Mouse (Mus musculus) CH12.LX (cell line): ENCODE data around the gene Sbf2. TPM values are rescaled to one million over a fixed set of nuclear protein-coding genes. Genes with fewer than 3 reads are reported as not detected.

Source experiments
- DNase-seq: peaks from one replicate; pipeline ENCODE4 v3.0.0-alpha.2; 2013; ENCODE audit errors: extremely low read depth
- H3K27ac ChIP-seq: 2 replicates; pipeline ENCODE4 v1.5.1; 2012; ENCODE audit warnings: low read depth, mild to moderate bottlenecking, control low read depth, moderate library complexity; ENCODE audit not compliant: insufficient read depth
- H3K27me3 ChIP-seq: replicated peaks from 2 replicates; pipeline ENCODE3; 2012; ENCODE audit warnings: inconsistent platforms
- H3K36me3 ChIP-seq, 2 experiments: replicated peaks in 1 of 2; 2 replicates each; pipeline versions ENCODE3 to v1.6.1; 2012; ENCODE audit warnings: inconsistent platforms in 1 of 2, low read length in 1 of 2, mild to moderate bottlenecking in 1 of 2, mixed read lengths in 1 of 2, moderate library complexity in 1 of 2; ENCODE audit not compliant: control insufficient read depth in 1 of 2, insufficient read depth in 1 of 2
- H3K4me1 ChIP-seq, 2 experiments: 2 replicates each; pipeline ENCODE4 v1.6.1; 2012; ENCODE audit warnings: inconsistent platforms in 1 of 2, moderate library complexity in 1 of 2; ENCODE audit not compliant: insufficient read depth in 2 of 2, control insufficient read depth in 1 of 2
- H3K4me2 ChIP-seq: 2 replicates; pipeline ENCODE4 v1.6.1; 2012; ENCODE audit warnings: low read depth, mild to moderate bottlenecking, control low read depth; ENCODE audit not compliant: poor library complexity, insufficient read depth, severe bottlenecking
- H3K4me3 ChIP-seq, 3 experiments: fragments of 150-350 bp in 1 of 3; sonication (generic) in 1 of 3; replicated peaks in 1 of 3; 2 replicates each; pipeline versions ENCODE3 to v1.5.1; 2011 to 2012; ENCODE audit warnings: low read depth in 2 of 3, low read length in 2 of 3, mild to moderate bottlenecking in 2 of 3, moderate library complexity in 2 of 3, control low read depth in 1 of 3, improper control_type of control experiment in 1 of 3, inconsistent platforms in 1 of 3, mixed read lengths in 1 of 3; ENCODE audit not compliant: poor library complexity in 1 of 3
- H3K79me2 ChIP-seq: replicated peaks from 2 replicates; pipeline ENCODE4 v1.6.1; 2012; ENCODE audit warnings: mild to moderate bottlenecking, moderate library complexity; ENCODE audit not compliant: control insufficient read depth, poor library complexity, insufficient read depth, severe bottlenecking; ENCODE audit errors: extremely low read depth
- H3K9ac ChIP-seq: 2 replicates; pipeline ENCODE4 v1.6.1; 2012; ENCODE audit warnings: low read depth, mild to moderate bottlenecking, control low read depth, moderate library complexity; ENCODE audit not compliant: insufficient read depth
- H3K9me3 ChIP-seq: replicated peaks from 2 replicates; pipeline ENCODE3; 2012; ENCODE audit warnings: low read length, inconsistent platforms, mixed read lengths
- CHD2 ChIP-seq: IDR thresholded peaks from 2 replicates; pipeline ENCODE4 v1.6.1; 2011; ENCODE audit warnings: low read length, improper control_type of control experiment
- EP300 ChIP-seq: IDR thresholded peaks from 2 replicates; pipeline ENCODE4 v1.6.1; 2011; ENCODE audit warnings: low read length, improper control_type of control experiment
- ETS1 ChIP-seq: conservative IDR thresholded peaks from 2 replicates; pipeline ENCODE4 v1.6.1; 2012; ENCODE audit warnings: low read depth, mild to moderate bottlenecking, inconsistent platforms, low read length, improper control_type of control experiment, moderate library complexity
- GABPA ChIP-seq: IDR thresholded peaks from 2 replicates; pipeline ENCODE4 v1.6.1; 2012; ENCODE audit warnings: low read depth, low read length, improper control_type of control experiment, inconsistent platforms; ENCODE audit not compliant: insufficient replicate concordance
- HCFC1 ChIP-seq: IDR thresholded peaks from 2 replicates; pipeline ENCODE4 v1.6.1; 2012; ENCODE audit warnings: low read depth, mild to moderate bottlenecking, inconsistent platforms, low read length, improper control_type of control experiment
- IRF4 ChIP-seq: IDR thresholded peaks from 2 replicates; pipeline ENCODE4 v1.6.1; 2014; ENCODE audit warnings: low read depth, mild to moderate bottlenecking, inconsistent platforms, low read length, improper control_type of control experiment
- JUN ChIP-seq: IDR thresholded peaks from 2 replicates; pipeline ENCODE4 v1.6.1; 2011; ENCODE audit warnings: low read depth, mild to moderate bottlenecking, low read length, improper control_type of control experiment, moderate library complexity; ENCODE audit not compliant: insufficient read depth
- JUND ChIP-seq: conservative IDR thresholded peaks from 2 replicates; pipeline ENCODE4 v1.6.1; 2011; ENCODE audit warnings: low read depth, low read length, improper control_type of control experiment
- MAZ ChIP-seq: IDR thresholded peaks from 2 replicates; pipeline ENCODE4 v1.6.1; 2012; ENCODE audit warnings: low read depth, mild to moderate bottlenecking, inconsistent platforms, low read length, improper control_type of control experiment, moderate library complexity
- MEF2A ChIP-seq: IDR thresholded peaks from 2 replicates; pipeline ENCODE4 v1.6.1; 2014; ENCODE audit warnings: low read depth, mild to moderate bottlenecking, inconsistent platforms, low read length, improper control_type of control experiment, borderline replicate concordance
- NELFE ChIP-seq: IDR thresholded peaks from 2 replicates; pipeline ENCODE4 v1.6.1; 2011; ENCODE audit warnings: low read depth, low read length, improper control_type of control experiment
- NRF1 ChIP-seq: IDR thresholded peaks from 2 replicates; pipeline ENCODE4 v1.6.1; 2014; ENCODE audit warnings: low read depth, mild to moderate bottlenecking, inconsistent platforms, low read length, improper control_type of control experiment, moderate library complexity
- PAX5 ChIP-seq: IDR thresholded peaks from 2 replicates; pipeline ENCODE4 v1.6.1; 2012; ENCODE audit warnings: low read length, inconsistent platforms, mixed read lengths
- POLR2A ChIP-seq: IDR thresholded peaks from 2 replicates; pipeline ENCODE4 v1.6.1; 2011; ENCODE audit warnings: low read depth, mild to moderate bottlenecking, improper control_type of control experiment, low read length
- RCOR1 ChIP-seq: conservative IDR thresholded peaks from 2 replicates; pipeline ENCODE4 v1.6.1; 2012; ENCODE audit warnings: low read depth, mild to moderate bottlenecking, inconsistent platforms, low read length, improper control_type of control experiment
- SIN3A ChIP-seq: IDR thresholded peaks from 2 replicates; pipeline ENCODE4 v1.6.1; 2012; ENCODE audit warnings: low read length, improper control_type of control experiment, inconsistent platforms
- ZC3H11A ChIP-seq: IDR thresholded peaks from 2 replicates; pipeline ENCODE4 v1.6.1; 2012; ENCODE audit warnings: low read depth, mild to moderate bottlenecking, inconsistent platforms, low read length, improper control_type of control experiment
- ZMIZ1 ChIP-seq: IDR thresholded peaks from 2 replicates; pipeline ENCODE4 v1.6.1; 2012; ENCODE audit warnings: low read depth, mild to moderate bottlenecking, inconsistent platforms, low read length, improper control_type of control experiment
- ZNF384 ChIP-seq: IDR thresholded peaks from 2 replicates; pipeline ENCODE4 v1.6.1; 2012; ENCODE audit warnings: low read depth, low read length, improper control_type of control experiment, inconsistent platforms
- dilution Hi-C: fragments of 300-500 bp; cut with MboI; formaldehyde crosslinking; loops from 2 replicates; pipeline ENCODE4 v1.14.3; 2020; ENCODE audit warnings: low sequenced_read_pairs; ENCODE audit not compliant: extremely low pct_unique_long_range_greater_than_20kb, extremely low pct_ligation_motif_present
- in situ Hi-C: fragments of 300-500 bp; cut with MboI; formaldehyde crosslinking; loops from 3 replicates; pipeline ENCODE4 v1.14.3; 2019; ENCODE audit warnings: low sequenced_read_pairs, low pct_ligation_motif_present, low pct_unique_long_range_greater_than_20kb, mixed read lengths
- polyA plus RNA-seq: library from polyadenylated mRNA; unstranded; fragments of >175 nt; gene quantifications from 2 replicates; pipeline ENCODE4 v1.2.1, GENCODE M21; 2012; ENCODE audit warnings: low read depth; ENCODE audit not compliant: insufficient read length
- total RNA-seq, 2 experiments: library from RNA; depleted of rRNA; stranded (reverse); fragments of 300-350 nt in 1 of 2; fragments of >200 nt in 1 of 2; gene quantifications; 2 replicates each; pipeline ENCODE4 v1.2.3; 2012 to 2014

Gene Sbf2
- total and polyA plus RNA-seq, 3 experiments: 9.5 to 21.5 (median 11.4) TPM

DNA sequence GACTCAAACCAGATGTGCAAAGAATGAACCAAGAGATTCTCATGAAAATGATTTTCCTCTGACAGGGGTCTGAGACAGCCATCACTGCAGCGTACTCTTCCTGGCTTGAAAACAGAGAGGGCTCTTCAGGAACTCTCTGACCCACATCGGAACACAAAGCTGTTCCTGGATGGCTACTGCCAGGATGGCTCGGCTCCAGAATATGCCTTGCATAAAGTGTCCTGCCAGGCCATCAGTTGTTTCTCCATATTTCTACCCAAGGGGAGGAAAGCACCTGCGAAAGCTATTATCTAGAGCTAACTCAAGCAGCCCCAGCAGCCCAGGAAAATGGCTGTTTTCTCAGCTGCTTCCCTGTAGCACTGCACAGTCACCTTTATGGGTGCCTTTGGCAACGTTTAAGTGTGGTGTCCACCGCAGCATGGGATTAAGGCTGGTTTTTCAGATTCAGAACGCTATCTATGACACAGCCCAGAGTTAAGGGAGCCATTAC, 300.3 kb downstream of the Sbf2 start:
- Histone ChIP-seq H3K27me3 (no peaks in the 10 kb centered on the region), H3K4me2 (no peak overlapping the region), H3K36me3 (peaks cover 56 to 90% of the 10 kb centered on the region in 2 experiments), H3K79me2 (no peaks in the 10 kb centered on the region), H3K4me3 (no peak overlapping the region), H3K9me3 (peaks cover 12% of the 10 kb centered on the region), H3K4me1 (peaks cover 0 to 19% of the 10 kb centered on the region in 2 experiments; a peak in 2 of 4 replicates), H3K9ac (no peak overlapping the region), H3K27ac (no peak overlapping the region)
- DNase-seq: no peak
- dilution Hi-C loops (no loop called here), in situ Hi-C loops (no loop called here)
- TF ChIP-seq MAZ: no peak
- no peak for TF ChIP-seq CHD2
- TF ChIP-seq ZC3H11A: no peak

DNA sequence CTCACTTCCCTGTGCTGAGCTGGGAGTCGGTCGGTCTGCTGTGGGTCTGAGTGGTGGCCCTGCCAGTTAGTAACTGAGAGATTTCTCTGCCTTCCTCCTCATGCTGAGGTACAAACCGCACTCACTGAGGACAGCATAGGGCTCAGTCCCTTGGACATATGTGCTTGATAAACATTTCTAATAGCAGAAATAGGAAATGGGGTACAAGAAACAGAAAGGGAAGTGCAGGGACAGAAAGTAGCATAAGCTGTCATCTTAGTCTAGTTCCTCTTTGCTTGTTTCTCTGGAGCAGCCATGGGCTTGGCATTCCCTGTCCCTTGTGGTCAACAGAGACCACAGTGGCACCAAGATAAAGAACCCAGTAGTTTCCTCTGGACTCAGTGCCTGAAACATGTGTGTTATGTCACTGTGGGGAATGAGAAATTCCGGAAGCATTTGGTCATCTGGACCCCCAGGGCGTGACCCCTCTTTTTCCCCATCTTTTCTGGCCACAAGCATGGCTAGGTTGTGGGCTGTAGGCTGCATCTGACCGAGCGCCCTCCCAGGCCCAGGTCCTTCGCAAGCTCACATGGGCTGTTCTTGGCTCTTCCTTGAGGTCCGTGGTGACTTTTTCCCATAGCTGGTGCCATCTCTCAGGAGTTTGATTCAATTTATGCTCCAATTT, 301.2 kb downstream of the Sbf2 start:
- H3K27me3 ChIP-seq: no peaks in the 10 kb centered on the region
- no peak overlapping the region for H3K9ac ChIP-seq
- dilution Hi-C loops: no loop called here
- H3K79me2 ChIP-seq: no peaks in the 10 kb centered on the region
- H3K4me1 ChIP-seq: peaks cover 0 to 19% of the 10 kb centered on the region in 2 experiments; a peak in 2 of 4 replicates
- H3K27ac ChIP-seq: no peak overlapping the region
- in situ Hi-C loops: no loop called here
- peaks cover 12% of the 10 kb centered on the region for H3K9me3 ChIP-seq
- peaks cover 58 to 90% of the 10 kb centered on the region in 2 experiments for H3K36me3 ChIP-seq
- TF ChIP-seq MEF2A (no peak), ETS1 (no peak), EP300 (peak; percentile 37; the same call in 1 of the 2 replicates), NELFE (no peak)
- no peak overlapping the region for H3K4me2 ChIP-seq
- no peak overlapping the region for H3K4me3 ChIP-seq
- DNase-seq: no peak

DNA sequence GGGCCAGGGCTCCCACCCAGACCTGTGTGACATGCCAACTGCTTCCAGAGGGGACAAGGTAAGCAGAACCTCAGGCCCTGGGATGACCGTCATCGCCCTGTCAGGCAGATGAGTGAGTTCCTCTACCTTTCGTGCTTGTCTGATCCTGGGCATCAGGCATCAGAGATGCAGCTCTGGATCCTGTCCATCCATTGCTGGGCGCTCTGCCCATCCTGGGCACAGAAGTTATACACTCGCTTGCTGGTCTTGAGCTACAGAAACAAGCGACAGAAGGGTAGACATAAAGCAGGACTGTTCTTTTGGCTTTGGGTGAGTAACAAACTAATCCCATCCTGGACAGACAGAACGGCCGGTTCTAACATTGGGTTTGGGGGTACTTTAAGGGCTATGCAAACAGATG, 305.5 kb downstream of the Sbf2 start:
- no peak for DNase-seq
- no peaks in the 10 kb centered on the region for H3K79me2 ChIP-seq
- no peak overlapping the region for H3K27ac ChIP-seq
- H3K4me1 ChIP-seq: peaks cover 0 to 23% of the 10 kb centered on the region in 2 experiments; a peak in 2 of 4 replicates
- no peak overlapping the region for H3K4me2 ChIP-seq
- TF ChIP-seq PAX5 (no peak), IRF4 (no peak), HCFC1 (no peak), MEF2A (no peak), POLR2A (no peak), ZMIZ1 (no peak), RCOR1 (no peak), CHD2 (no peak), SIN3A (no peak), JUN (no peak), GABPA (no peak), JUND (no peak), NRF1 (no peak), ZNF384 (no peak)
- no peak overlapping the region for H3K4me3 ChIP-seq
- peaks cover 39 to 77% of the 10 kb centered on the region in 2 experiments for H3K36me3 ChIP-seq
- dilution Hi-C loops: no loop called here
- H3K9ac ChIP-seq: no peak overlapping the region
- no peaks in the 10 kb centered on the region for H3K27me3 ChIP-seq
- in situ Hi-C loops: no loop called here
- H3K9me3 ChIP-seq: no peaks in the 10 kb centered on the region
